Mouse (Mus musculus) lung, postnatal 0 days (tissue): ENCODE results near the gene Hoxa2.

ENCODE experiments used
- CTCF ChIP-seq: IDR thresholded peaks from 2 replicates; pipeline ENCODE4 v1.5.1; 2016; ENCODE audit warnings: antibody characterized with exemption, mild to moderate bottlenecking
- EP300 ChIP-seq: IDR thresholded peaks from 2 replicates; pipeline ENCODE4 v1.6.1; 2016; ENCODE audit warnings: antibody characterized with exemption, mild to moderate bottlenecking, control low read depth

GRCm38 (mm10) chr6:52166431-52167077, 1.9 kb upstream of the Hoxa2 start:
- TF ChIP-seq CTCF: no peak
- TF ChIP-seq EP300: no peak
